Mouse (Mus musculus): ENCODE measurements around the gene Drd3.

Drd3 gene

GRCm38 (mm10) chr16:43753751-43754150 is at the start of gene Drd3:
Gene Drd3, plus strand, starts transcription at chr16:43754026.
- DNase-seq (ENCODE audit: low read depth), result no peak

GRCm38 (mm10) chr16:43708335-43709061 is 45.3 kb upstream of the Drd3 start:
- DNase-seq (ENCODE audit: low read depth), result no peak

- no peak for DNase-seq (ENCODE audit: low read depth)
Measured at GRCm38 (mm10) chr16:43709062-43709413, 44.8 kb upstream of the Drd3 start.

GRCm38 (mm10) chr16:43709432-43710133 is 44.2 kb upstream of the Drd3 start:
- no peak for DNase-seq (ENCODE audit: low read depth)

GRCm38 (mm10) chr16:43710134-43710475 is 43.7 kb upstream of the Drd3 start:
- DNase-seq (ENCODE audit: low read depth), result no peak

- DNase-seq (ENCODE audit: low read depth), result no peak
Measured at GRCm38 (mm10) chr16:43710651-43711050, 43.2 kb upstream of the Drd3 start.

GRCm38 (mm10) chr16:43711361-43711760 is 42.5 kb upstream of the Drd3 start:
- no peak for DNase-seq (ENCODE audit: low read depth)

GRCm38 (mm10) chr16:43724444-43724843 is 29.4 kb upstream of the Drd3 start:
- DNase-seq (ENCODE audit: low read depth), result no peak

GRCm38 (mm10) chr16:43729506-43730221 is 24.2 kb upstream of the Drd3 start:
- DNase-seq (ENCODE audit: low read depth), result no peak

GRCm38 (mm10) chr16:43730281-43730680 is 23.5 kb upstream of the Drd3 start:
- no peak for DNase-seq (ENCODE audit: low read depth)

- DNase-seq (ENCODE audit: low read depth), result no peak
Measured at GRCm38 (mm10) chr16:43732496-43732895, 21.3 kb upstream of the Drd3 start.

- no peak for DNase-seq (ENCODE audit: low read depth)
Measured at GRCm38 (mm10) chr16:43732900-43733299, 20.9 kb upstream of the Drd3 start.

GRCm38 (mm10) chr16:43737933-43738332 is 15.9 kb upstream of the Drd3 start:
- no peak for DNase-seq (ENCODE audit: low read depth)

- no peak for DNase-seq (ENCODE audit: low read depth)
Measured at GRCm38 (mm10) chr16:43740936-43741335, 12.9 kb upstream of the Drd3 start.

GRCm38 (mm10) chr16:43748424-43748823 is 5.4 kb upstream of the Drd3 start:
- no peak for DNase-seq (ENCODE audit: low read depth)

GRCm38 (mm10) chr16:43752900-43753299 is 926 bp upstream of the Drd3 start:
- no peak for DNase-seq (ENCODE audit: low read depth)

GRCm38 (mm10) chr16:43772358-43772757 is 18.5 kb downstream of the Drd3 start:
- no peak for DNase-seq (ENCODE audit: low read depth)

- DNase-seq (ENCODE audit: low read depth), result no peak
Measured at GRCm38 (mm10) chr16:43772766-43773165, 18.9 kb downstream of the Drd3 start.

GRCm38 (mm10) chr16:43773506-43773905 is 19.7 kb downstream of the Drd3 start:
- no peak for DNase-seq (ENCODE audit: low read depth)

GRCm38 (mm10) chr16:43776886-43777285 is 23.1 kb downstream of the Drd3 start:
- no peak for DNase-seq (ENCODE audit: low read depth)

GRCm38 (mm10) chr16:43799541-43799940 is 45.7 kb downstream of the Drd3 start:
- DNase-seq (ENCODE audit: low read depth), result no peak

GRCm38 (mm10) chr16:43800119-43800721 is 46.4 kb downstream of the Drd3 start:
- DNase-seq (ENCODE audit: low read depth), result no peak

GRCm38 (mm10) chr16:43801137-43801536 is 47.3 kb downstream of the Drd3 start:
- no peak for DNase-seq (ENCODE audit: low read depth)
